Mouse (Mus musculus) ES-Bruce4 (cell line): ENCODE data around the gene Cysltr1.

Source experiments
- CTCF ChIP-seq: IDR thresholded peaks from one replicate; pipeline ENCODE4 v1.8.1; 2011; ENCODE audit warnings: low read depth, low read length
- EP300 ChIP-seq: IDR thresholded peaks from 2 replicates; pipeline ENCODE4 v1.6.1; 2011; ENCODE audit warnings: low read depth, low read length; ENCODE audit not compliant: insufficient read depth
- POLR2A ChIP-seq: IDR thresholded peaks from one replicate; pipeline ENCODE4 v1.8.1; 2011; ENCODE audit warnings: low read length; ENCODE audit not compliant: insufficient read depth

DNA sequence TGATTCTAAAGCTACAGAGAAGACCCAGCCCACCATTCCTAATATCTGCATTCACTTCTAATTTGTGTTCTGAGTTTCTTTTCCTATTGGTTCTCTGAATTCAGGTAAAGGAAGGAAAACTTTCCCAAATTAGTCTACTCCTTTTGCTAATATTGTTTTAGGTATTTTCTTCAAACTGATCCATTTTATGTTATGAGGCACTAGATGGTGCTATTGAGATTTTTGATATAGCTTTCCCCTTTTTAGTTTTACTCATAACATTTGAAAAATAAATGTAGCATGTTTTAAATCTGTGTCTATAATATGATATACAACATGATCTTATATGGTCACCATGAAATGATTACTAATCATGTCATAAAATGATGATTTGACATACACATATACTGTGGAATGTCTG is 23.1 kb downstream of the Cysltr1 start:
- TF ChIP-seq EP300 (no peak), POLR2A (no peak), CTCF (no peak)
